Mouse (Mus musculus) embryonic facial prominence, embryonic 12.5 days (tissue): Measurements from ENCODE around the gene Zfr2. TPM values are rescaled to one million over a fixed set of nuclear protein-coding genes. Genes with fewer than 3 reads are reported as not detected.
A peak's percentile ranks its signal among the peaks of the same experiment; 100 is the strongest.

ENCODE experiments used
- ATAC-seq: fragments of 200-750 bp; cut with Nextera tagmentation; 2 replicates; pipeline ENCODE4 v1.8.0; 2017; ENCODE audit not compliant: insufficient number of reproducible peaks, insufficient read depth, low FRiP score, low TSS enrichment
- H3K27ac ChIP-seq: fragments of 300-500 bp; sonication (generic); 2 replicates; pipeline ENCODE4 v1.5.1; 2016; ENCODE audit warnings: mild to moderate bottlenecking
- H3K27me3 ChIP-seq: fragments of 300-500 bp; sonication (generic); 2 replicates; pipeline ENCODE4 v1.6.1; 2016; ENCODE audit warnings: mild to moderate bottlenecking, moderate library complexity
- H3K36me3 ChIP-seq: fragments of 300-500 bp; sonication (generic); 2 replicates; pipeline ENCODE4 v1.6.1; 2016; ENCODE audit warnings: mild to moderate bottlenecking
- H3K4me1 ChIP-seq: fragments of 300-500 bp; sonication (generic); 2 replicates; pipeline ENCODE4 v1.6.1; 2016
- H3K4me2 ChIP-seq: fragments of 300-500 bp; sonication (generic); replicated peaks from 2 replicates; pipeline ENCODE4 v1.6.1; 2016; ENCODE audit warnings: mild to moderate bottlenecking, moderate library complexity
- H3K4me3 ChIP-seq: fragments of 300-500 bp; sonication (generic); 2 replicates; pipeline ENCODE4 v1.5.1; 2016; ENCODE audit warnings: mild to moderate bottlenecking
- H3K9ac ChIP-seq: fragments of 300-500 bp; sonication (generic); 2 replicates; pipeline ENCODE4 v1.6.1; 2016; ENCODE audit warnings: mild to moderate bottlenecking, moderate library complexity
- H3K9me3 ChIP-seq: fragments of 300-500 bp; sonication (generic); 2 replicates; pipeline ENCODE4 v1.6.1; 2016; ENCODE audit warnings: mild to moderate bottlenecking, moderate library complexity
- WGBS: fragments of 180-500 bp; shearing (Covaris S2); methylation state at CpG from one replicate; pipeline ENCODE4 v1.1.7; 2016; 5-methylcytosine and 5-hydroxymethylcytosine counted together
- polyA plus RNA-seq: library from polyadenylated mRNA; unstranded; fragments of >200 nt; fragmentation: Nextera tagmentation; extraction: Ambion mirVana; gene quantifications from 2 replicates; pipeline ENCODE4 v1.2.1, GENCODE M21; 2016

Zfr2 gene
- polyA plus RNA-seq, 1 experiment from 2014 or later: 13.2 TPM

DNA sequence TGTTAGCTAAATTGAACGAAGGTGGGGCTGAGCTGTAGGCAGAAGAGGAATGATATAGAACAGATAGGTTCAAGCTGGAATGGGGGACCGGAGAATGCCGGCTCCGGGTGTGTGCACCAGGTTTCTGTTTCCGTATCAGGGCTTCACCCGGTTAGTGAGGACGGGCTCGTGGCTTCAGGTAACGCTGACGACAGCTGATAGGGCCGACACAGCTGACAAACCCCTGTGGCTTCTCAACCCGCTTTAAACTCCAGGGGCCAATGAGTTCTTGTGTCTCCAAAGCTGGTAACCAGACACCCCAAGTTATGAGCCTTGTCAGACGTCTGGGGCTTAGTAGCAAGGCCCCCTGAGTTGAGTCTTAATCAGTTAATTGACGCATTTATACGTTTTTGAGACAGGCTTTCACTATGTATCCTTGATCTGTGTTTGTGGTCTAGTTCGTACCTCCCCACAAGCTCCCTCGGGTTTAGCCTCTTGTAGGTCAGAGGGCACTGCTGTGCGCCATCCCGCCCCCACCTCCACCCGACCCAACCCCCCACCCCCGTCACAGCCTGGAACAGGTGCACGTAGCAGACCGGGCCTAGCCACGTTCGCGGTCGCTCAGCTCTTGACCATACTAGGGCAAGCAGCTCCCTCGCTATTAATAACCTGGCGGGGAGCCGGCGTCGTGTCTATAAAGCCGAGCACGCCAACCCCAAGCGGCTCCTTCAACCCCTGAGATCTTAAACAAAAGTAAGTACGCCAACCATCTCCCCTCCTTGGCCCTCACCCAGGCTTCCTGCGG lies 38.8 kb upstream of the Zfr2 start:
- no peak for ATAC-seq
- peak overlapping the region; percentile 27 for H3K4me2 ChIP-seq
- H3K9ac ChIP-seq: 0 out of 2 replicates have a peak overlapping the region, but pooled peaks have one; percentile 15
- 12% methylated on average over 37 of the region's 37 CpGs for WGBS
- 0 out of 2 replicates have a peak overlapping the region, but pooled peaks have one; percentile 19 for H3K27ac ChIP-seq
- H3K4me3 ChIP-seq: no peak overlapping the region
- peaks cover 17% of the 10 kb centered on the region for H3K36me3 ChIP-seq
- peaks cover 49% of the 10 kb centered on the region for H3K27me3 ChIP-seq
- H3K4me1 ChIP-seq: 0 out of 2 replicates have a peak, but pooled peaks cover 15% of the 10 kb centered on the region
- H3K9me3 ChIP-seq: no peaks in the 10 kb centered on the region

DNA sequence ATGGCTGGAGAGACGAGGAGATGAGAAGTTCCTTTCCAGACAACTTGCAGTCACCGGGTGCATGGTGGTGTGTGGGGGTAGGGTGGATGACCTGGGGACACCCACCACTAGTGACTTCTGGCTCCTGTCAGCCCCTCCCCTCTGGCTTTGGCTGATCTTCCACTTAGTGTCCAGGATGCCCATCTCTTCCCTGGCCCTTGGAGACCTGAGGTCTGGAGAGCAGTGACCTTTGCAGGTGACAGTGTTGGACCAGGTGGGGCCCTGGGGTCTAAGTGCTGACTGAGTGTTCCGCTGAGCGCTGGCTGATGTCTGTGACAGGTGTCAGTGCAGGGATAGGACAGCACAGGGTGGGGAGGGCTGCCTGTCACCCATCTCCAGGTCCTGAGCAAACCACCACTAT lies 37.7 kb upstream of the Zfr2 start:
- Histone ChIP-seq H3K9ac (0 out of 2 replicates have a peak overlapping the region, but pooled peaks have one; percentile 5), H3K9me3 (no peaks in the 10 kb centered on the region), H3K4me3 (no peak overlapping the region), H3K4me2 (0 out of 2 replicates have a peak overlapping the region, but pooled peaks have one; percentile 1), H3K27me3 (peaks cover 51% of the 10 kb centered on the region), H3K27ac (no peak overlapping the region), H3K4me1 (0 out of 2 replicates have a peak, but pooled peaks cover 15% of the 10 kb centered on the region), H3K36me3 (peaks cover 11% of the 10 kb centered on the region)
- ATAC-seq: no peak
- 65% methylated on average over 4 of the region's 4 CpGs for WGBS

DNA sequence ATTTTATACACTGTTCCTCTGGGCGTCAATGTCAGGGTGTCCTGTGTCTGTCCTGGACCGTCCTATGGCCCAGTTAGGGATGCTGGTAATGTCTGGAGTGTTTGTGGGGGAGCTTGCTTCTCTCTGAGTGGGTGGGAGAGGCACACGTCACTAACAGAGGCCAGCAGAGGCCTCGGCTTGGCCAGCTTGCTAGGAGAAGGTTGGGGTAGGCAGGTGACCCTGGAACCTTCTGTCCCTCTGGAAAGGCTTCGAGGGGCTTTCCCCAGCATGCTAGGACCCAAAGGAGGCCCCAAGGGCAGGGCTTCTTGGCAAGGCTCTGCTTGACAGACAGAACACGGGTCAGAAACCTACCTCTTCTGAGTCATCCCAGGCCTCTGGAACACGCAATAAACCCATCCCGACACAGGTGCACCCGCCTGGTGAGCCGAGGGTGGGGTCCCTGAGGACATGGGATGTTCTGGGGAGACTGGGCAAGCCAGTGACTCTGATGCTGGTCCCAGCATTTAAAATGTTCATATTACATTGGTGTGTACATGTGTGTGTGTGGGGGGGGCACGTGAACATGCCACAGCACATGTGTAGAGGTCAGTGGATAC lies 36.4 kb upstream of the Zfr2 start:
- Histone ChIP-seq H3K9ac (no peak overlapping the region), H3K4me1 (0 out of 2 replicates have a peak, but pooled peaks cover 15% of the 10 kb centered on the region), H3K27me3 (peaks cover 51% of the 10 kb centered on the region), H3K36me3 (no peaks in the 10 kb centered on the region), H3K4me2 (no peak overlapping the region), H3K27ac (no peak overlapping the region), H3K9me3 (no peaks in the 10 kb centered on the region), H3K4me3 (no peak overlapping the region)
- 61% methylated on average over 11 of the region's 11 CpGs for WGBS
- no peak for ATAC-seq

DNA sequence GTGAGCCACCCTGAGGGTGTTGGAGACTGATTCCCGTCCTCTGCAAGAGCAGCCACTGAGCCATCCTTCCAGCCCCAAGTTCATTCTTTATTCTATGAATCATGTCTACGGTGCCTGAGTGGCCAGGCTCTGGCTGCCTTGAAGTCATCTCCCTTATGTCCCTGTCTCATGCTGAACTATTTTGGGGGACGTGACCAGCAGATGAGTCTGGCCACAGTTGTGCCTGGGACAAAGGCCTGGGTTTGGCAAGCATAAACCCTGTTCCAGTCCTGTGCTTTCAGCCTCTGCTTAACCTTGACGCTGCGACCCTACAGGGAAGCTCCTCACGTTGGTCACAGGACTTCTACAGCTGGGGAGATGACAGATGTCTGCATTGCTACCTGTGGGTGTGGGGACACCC lies 35.6 kb upstream of the Zfr2 start:
- Histone ChIP-seq H3K9ac (no peak overlapping the region), H3K4me3 (no peak overlapping the region), H3K27me3 (peaks cover 51% of the 10 kb centered on the region)

DNA sequence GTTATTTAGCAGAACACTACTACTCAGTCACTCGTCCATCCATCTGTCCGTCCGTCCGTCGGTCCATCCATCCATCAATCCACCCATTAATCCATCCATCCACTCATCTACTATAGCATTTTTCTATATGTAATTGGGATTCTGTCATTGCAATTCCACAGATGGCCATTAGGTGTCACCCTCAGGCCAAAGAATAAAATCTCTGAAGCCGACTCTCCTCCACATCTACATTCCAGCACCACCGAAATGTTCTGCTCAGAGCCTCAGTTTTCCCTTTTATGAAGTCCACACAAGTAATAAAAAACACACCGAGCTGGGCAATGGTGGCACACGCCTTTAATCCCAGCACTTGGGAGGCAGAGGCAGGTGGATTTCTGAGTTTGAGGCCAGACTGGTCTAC lies 34.7 kb upstream of the Zfr2 start:
- Histone ChIP-seq H3K9me3 (no peaks in the 10 kb centered on the region), H3K4me3 (no peak overlapping the region), H3K27me3 (peaks cover 46% of the 10 kb centered on the region), H3K27ac (no peak overlapping the region), H3K36me3 (no peaks in the 10 kb centered on the region), H3K9ac (no peak overlapping the region), H3K4me2 (no peak overlapping the region), H3K4me1 (0 out of 2 replicates have a peak, but pooled peaks cover 9% of the 10 kb centered on the region)
- ATAC-seq: no peak
- WGBS: 4% methylated on average over 9 of the region's 9 CpGs

More for the DNA sequence above, 35.6 kb upstream of the Zfr2 start:
- H3K4me1 ChIP-seq: 0 out of 2 replicates have a peak, but pooled peaks cover 12% of the 10 kb centered on the region
- no peaks in the 10 kb centered on the region for H3K36me3 ChIP-seq
- no peak for ATAC-seq
- H3K4me2 ChIP-seq: no peak overlapping the region
- H3K27ac ChIP-seq: no peak overlapping the region
- H3K9me3 ChIP-seq: no peaks in the 10 kb centered on the region
- WGBS: 50% methylated on average over 6 of the region's 6 CpGs

DNA sequence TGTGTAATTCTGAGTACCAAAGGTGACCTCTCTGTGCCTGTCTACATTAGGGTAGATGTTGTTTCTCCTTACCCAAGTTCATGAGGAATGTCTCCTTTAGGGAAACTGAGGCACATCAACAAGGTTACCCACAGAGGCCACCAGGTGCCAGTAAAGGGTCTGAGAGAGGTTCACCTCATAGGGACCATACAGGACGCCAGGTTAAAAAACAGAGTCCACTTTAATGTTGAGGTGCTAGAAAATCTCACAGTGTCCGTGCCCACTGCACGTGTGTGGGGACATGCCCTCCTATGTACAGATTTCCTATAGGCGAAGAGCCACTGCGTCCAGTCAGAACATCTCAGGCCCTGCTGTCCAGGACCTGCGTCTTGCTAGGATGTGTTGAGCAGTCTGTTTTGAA lies 34.0 kb upstream of the Zfr2 start:
- Histone ChIP-seq H3K27me3 (peaks cover 41% of the 10 kb centered on the region), H3K4me1 (0 out of 2 replicates have a peak, but pooled peaks cover 7% of the 10 kb centered on the region)

DNA sequence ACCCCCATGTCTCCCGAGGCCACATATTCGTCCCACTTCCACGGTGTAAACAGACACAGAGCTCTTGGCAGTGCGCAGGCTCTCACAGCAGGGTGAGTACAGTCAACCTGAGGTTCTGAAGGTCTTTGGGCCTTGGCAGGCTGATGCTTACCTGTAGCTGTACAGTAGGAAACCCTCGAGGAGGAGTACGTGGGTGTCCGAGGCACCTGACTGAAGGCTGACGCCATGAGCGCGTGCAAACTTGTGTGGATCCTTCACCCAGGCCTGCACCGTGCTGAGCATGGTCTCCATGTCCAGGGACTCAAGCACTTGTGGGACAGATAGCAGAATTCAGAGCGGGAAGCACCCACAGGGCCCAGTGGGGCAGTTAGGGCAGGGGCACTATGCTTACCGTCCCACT lies 32.8 kb upstream of the Zfr2 start:
- no peaks in the 10 kb centered on the region for H3K4me1 ChIP-seq
- WGBS: 84% methylated on average over 13 of the region's 13 CpGs

More for the DNA sequence above, 34.0 kb upstream of the Zfr2 start:
- ATAC-seq: no peak
- H3K9ac ChIP-seq: no peak overlapping the region
- no peaks in the 10 kb centered on the region for H3K36me3 ChIP-seq
- H3K9me3 ChIP-seq: no peaks in the 10 kb centered on the region
- WGBS: 80% methylated on average over 6 of the region's 6 CpGs
- no peak overlapping the region for H3K27ac ChIP-seq
- no peak overlapping the region for H3K4me2 ChIP-seq
- H3K4me3 ChIP-seq: no peak overlapping the region

DNA sequence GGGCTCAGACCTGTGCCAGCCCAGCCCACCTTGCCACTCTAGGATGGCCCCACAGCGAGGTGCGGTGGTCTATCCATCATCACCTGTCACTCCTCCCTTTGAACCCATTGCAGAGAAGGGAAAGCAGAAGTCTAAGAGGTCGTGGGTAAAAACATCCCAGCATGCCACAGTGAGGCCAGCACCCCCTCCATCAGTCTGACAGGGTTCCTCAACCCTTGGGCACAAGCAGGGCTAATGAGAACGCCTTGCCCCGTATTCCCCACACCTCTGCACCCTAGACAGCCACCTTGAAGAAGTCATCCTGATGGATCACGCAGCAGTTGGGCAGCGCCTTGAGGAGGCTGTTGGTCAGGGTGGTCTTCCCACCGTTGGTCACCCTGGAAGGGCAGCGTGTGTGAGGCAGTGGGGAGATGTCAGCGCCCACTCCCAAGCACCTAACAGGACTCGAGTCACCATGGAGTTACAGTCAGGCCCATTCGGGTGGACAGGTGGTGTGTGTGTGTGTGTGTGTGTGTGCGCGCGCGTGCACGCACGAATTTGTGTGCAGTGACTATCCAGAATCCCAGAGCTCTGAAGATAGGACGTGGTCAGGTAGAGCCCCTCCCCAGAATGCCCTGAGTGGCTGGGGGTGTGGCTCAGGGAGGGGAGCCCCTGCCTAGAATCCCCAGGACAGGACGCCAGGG lies 32.2 kb upstream of the Zfr2 start:
- Histone ChIP-seq H3K4me2 (no peak overlapping the region), H3K4me3 (no peak overlapping the region), H3K4me1 (no peaks in the 10 kb centered on the region), H3K9ac (no peak overlapping the region), H3K9me3 (no peaks in the 10 kb centered on the region), H3K36me3 (no peaks in the 10 kb centered on the region), H3K27ac (no peak overlapping the region), H3K27me3 (peaks cover 24% of the 10 kb centered on the region)
- WGBS: 73% methylated on average over 20 of the region's 20 CpGs
- ATAC-seq: no peak

More for the DNA sequence above, 32.8 kb upstream of the Zfr2 start:
- no peak overlapping the region for H3K4me3 ChIP-seq
- H3K36me3 ChIP-seq: no peaks in the 10 kb centered on the region
- H3K4me2 ChIP-seq: no peak overlapping the region
- no peaks in the 10 kb centered on the region for H3K9me3 ChIP-seq
- ATAC-seq: no peak
- no peak overlapping the region for H3K9ac ChIP-seq
- no peak overlapping the region for H3K27ac ChIP-seq
- peaks cover 30% of the 10 kb centered on the region for H3K27me3 ChIP-seq

DNA sequence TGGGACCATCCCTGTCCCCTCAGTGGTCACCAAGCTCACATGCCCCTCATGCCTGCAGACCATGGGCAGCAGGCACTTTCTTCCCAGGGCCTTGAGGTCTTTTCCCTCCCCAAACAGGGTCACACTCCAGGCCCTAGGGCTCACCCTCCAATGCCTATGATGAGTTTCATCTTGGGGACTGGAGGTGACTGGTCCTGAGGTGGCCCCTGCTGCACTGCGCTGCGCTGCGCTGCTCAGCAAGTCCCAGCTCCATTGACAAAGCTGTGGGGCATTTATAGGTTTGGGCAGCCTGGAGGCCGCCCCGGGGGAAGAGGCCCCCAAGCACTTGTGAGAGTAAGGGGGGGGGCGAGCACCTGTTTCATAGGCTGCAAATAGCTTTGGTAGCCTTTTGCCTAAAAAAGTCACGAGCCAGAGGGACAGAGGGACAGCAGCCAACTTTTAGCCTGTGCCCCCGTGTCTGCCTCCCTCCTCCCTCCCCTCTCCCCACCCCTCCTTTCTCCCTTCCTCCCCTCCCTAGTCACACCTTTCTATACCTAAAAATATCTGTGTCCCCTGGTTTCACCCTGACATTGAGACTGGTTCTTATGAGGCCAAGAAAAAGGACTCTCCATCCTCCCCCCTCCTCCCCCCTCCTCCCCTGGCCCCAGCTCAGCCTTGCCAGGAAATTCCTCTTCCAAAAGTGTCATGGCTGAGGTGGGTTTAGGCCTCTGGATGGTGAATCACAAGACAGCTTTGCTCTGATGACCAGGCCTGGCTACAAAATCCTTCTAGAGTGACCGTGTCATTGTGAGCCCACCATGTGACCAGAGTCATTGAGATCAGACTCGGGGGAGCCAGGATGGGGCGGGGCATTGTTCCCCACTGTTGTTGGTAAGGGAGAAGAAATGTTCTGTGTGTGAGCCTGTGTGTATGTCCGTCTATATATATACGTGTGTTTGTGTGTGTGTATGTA lies 30.9 kb upstream of the Zfr2 start, which contains the start of gene Nmrk2:
TSS of gene Nmrk2 (minus strand) at position 245 of the 952 bp plus-strand sequence.
- Histone ChIP-seq H3K4me3 (no peak within 1 kb of the TSS), H3K4me2 (no peak within 1 kb of the TSS), H3K27ac (no peak within 1 kb of the TSS), H3K36me3 (no peaks in the 10 kb centered on the region), H3K4me1 (no peaks in the 10 kb centered on the region), H3K27me3 (peaks cover 10% of the 10 kb centered on the region), H3K9me3 (no peaks in the 10 kb centered on the region), H3K9ac (no peak within 1 kb of the TSS)
- ATAC-seq: no peak
- WGBS: 52% methylated on average over 13 of the region's 13 CpGs

DNA sequence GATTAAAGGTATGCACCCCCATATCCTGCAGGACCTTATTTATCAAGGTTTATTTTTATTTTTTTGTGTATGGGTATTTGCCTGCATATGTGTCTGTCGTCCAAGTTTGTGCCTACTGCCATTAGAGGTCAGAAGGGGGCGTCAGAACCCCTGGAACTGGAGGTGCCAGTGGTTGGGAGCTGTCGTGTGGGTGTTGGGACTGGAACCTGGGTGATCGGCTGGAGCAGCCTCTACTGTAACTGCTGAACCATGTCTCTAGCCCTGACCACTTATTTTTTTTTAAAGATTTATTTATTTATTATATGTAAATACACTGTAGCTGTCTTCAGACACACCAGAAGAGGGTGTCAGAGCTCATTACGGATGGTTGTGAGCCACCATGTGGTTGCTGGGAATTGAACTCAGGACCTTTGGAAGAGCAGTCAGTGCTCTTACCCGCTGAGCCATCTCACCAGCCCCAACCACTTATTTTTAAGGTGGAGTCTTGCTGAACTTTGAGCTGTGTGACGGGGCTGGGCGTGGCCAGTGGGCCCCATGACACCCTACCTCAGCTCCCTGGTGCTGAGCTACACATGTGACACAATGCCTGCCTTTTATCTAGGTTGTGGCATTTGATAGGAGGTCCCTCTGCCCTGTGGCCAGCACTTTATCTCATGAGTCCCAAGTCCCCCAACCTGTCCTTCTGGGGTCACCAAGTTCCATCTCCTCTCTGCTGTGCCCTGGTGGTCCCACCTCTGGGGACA lies 29.8 kb upstream of the Zfr2 start:
- H3K4me3 ChIP-seq: no peak overlapping the region
- ATAC-seq: no peak
- H3K36me3 ChIP-seq: no peaks in the 10 kb centered on the region
- no peak overlapping the region for H3K4me2 ChIP-seq
- no peaks in the 10 kb centered on the region for H3K9me3 ChIP-seq
- H3K27ac ChIP-seq: no peak overlapping the region
- H3K27me3 ChIP-seq: 0 out of 2 replicates have a peak, but pooled peaks cover 5% of the 10 kb centered on the region
- no peaks in the 10 kb centered on the region for H3K4me1 ChIP-seq
- WGBS: 64% methylated on average over 8 of the region's 8 CpGs
- H3K9ac ChIP-seq: no peak overlapping the region
